ENCODE assay signal across 13 mouse cellular contexts in genomic region chr3:100521626-100522025, GRCm38 (mm10).
"Had no signal": no experiment of that assay in that cellular context is flagged by ENCODE, and none has a peak within 500 bp of the region (broad histone marks: within the 10 kb centered on the region; RNA-seq: fewer than 3 reads in every experiment).

No protein-coding gene starts in this region.

- H3K27me3 ChIP-seq: midbrain, embryonic 13.5 days; midbrain, embryonic 15.5 days; neural tube, embryonic 12.5 days; stomach, embryonic 15.5 days had no signal

- H3K36me3 ChIP-seq: midbrain, embryonic 13.5 days; midbrain, embryonic 15.5 days; neural tube, embryonic 12.5 days; stomach, embryonic 15.5 days had no signal

- H3K9me3 ChIP-seq: midbrain, embryonic 13.5 days; midbrain, embryonic 15.5 days; neural tube, embryonic 12.5 days; stomach, embryonic 15.5 days had no signal

- DNase-seq: lung, embryonic 14.5 days; lung, postnatal 14 days; right cerebral cortex, postnatal 14 days; thymus, adult 18-20 months; thymus, postnatal 14 days; thymus, postnatal 36 days had no signal

- ATAC-seq: midbrain, embryonic 13.5 days; midbrain, embryonic 15.5 days had no signal

- H3K9ac ChIP-seq: lung, embryonic 14.5 days; midbrain, embryonic 13.5 days; midbrain, embryonic 15.5 days; neural tube, embryonic 12.5 days; stomach, embryonic 15.5 days had no signal

- H3K4me1 ChIP-seq: midbrain, embryonic 13.5 days; midbrain, embryonic 15.5 days; neural tube, embryonic 12.5 days; stomach, embryonic 15.5 days had no signal

- H3K4me2 ChIP-seq: lung, embryonic 14.5 days; midbrain, embryonic 11.5 days; midbrain, embryonic 13.5 days; midbrain, embryonic 15.5 days; neural tube, embryonic 12.5 days; stomach, embryonic 15.5 days had no signal

- H3K27ac ChIP-seq: macrophage; midbrain, embryonic 13.5 days; midbrain, embryonic 15.5 days; neural tube, embryonic 12.5 days; stomach, embryonic 15.5 days had no signal

- H3K4me3 ChIP-seq: megakaryocyte, embryonic 14.5 days; midbrain, embryonic 13.5 days; midbrain, embryonic 15.5 days; neural tube, embryonic 12.5 days; stomach, embryonic 15.5 days had no signal
